Mouse (Mus musculus): ENCODE results near the gene Rere. TPM values are rescaled to one million over a fixed set of nuclear protein-coding genes. Genes with fewer than 3 reads are reported as not detected.

Rere gene
- polyA plus RNA-seq, 1 experiment from 2014 or later: 8.3 TPM

GRCm38 (mm10) chr4:150438621-150439020, 157.2 kb downstream of the Rere start:
- no peak overlapping the region for H3K4me3 ChIP-seq (ENCODE audit: low read depth, low read length)
- WGBS: 78% methylated on average over 6 of the region's 6 CpGs
- no peak for ATAC-seq (ENCODE audit: low FRiP score, low TSS enrichment)
- H3K27ac ChIP-seq (replicated peaks): no peak overlapping the region
- no peaks in the 10 kb centered on the region for H3K27me3 ChIP-seq (ENCODE audit: control insufficient read depth, insufficient read depth, low read length)
- H3K9me3 ChIP-seq (ENCODE audit: control insufficient read depth, low read length): no peaks in the 10 kb centered on the region
- H3K4me1 ChIP-seq (replicated peaks; ENCODE audit: control insufficient read depth, insufficient read depth): no peaks in the 10 kb centered on the region
- H3K4me2 ChIP-seq (replicated peaks; ENCODE audit: low read depth): no peak overlapping the region
- DNase-seq (ENCODE audit: low spot score): no peak
- no peak overlapping the region for H3K9ac ChIP-seq (ENCODE audit: low read length)
- H3K36me3 ChIP-seq (ENCODE audit: control insufficient read depth, insufficient read depth, low read length): 0 out of 2 replicates have a peak, but pooled peaks cover 2% of the 10 kb centered on the region
- TF ChIP-seq CTCF (IDR thresholded peaks at IDR 0.05; ENCODE audit: low read depth) (no peak), EP300 (optimal IDR thresholded peaks at IDR 0.05) (no peak)

GRCm38 (mm10) chr4:150441931-150442330, 160.5 kb downstream of the Rere start:
- 83% methylated on average over 10 of the region's 10 CpGs for WGBS
- no peak for ATAC-seq (ENCODE audit: low FRiP score, low TSS enrichment)
- Histone ChIP-seq H3K9me3 (ENCODE audit: control insufficient read depth, low read length) (no peaks in the 10 kb centered on the region), H3K4me1 (replicated peaks; ENCODE audit: control insufficient read depth, insufficient read depth) (peaks cover 3% of the 10 kb centered on the region; the same call in 1 of the 2 replicates), H3K4me3 (ENCODE audit: low read depth, low read length) (no peak overlapping the region), H3K27ac (replicated peaks) (no peak overlapping the region), H3K4me2 (replicated peaks; ENCODE audit: low read depth) (no peak overlapping the region), H3K9ac (ENCODE audit: low read length) (no peak overlapping the region), H3K36me3 (ENCODE audit: control insufficient read depth, insufficient read depth, low read length) (0 out of 2 replicates have a peak, but pooled peaks cover 2% of the 10 kb centered on the region), H3K27me3 (ENCODE audit: control insufficient read depth, insufficient read depth, low read length) (no peaks in the 10 kb centered on the region)
- DNase-seq (ENCODE audit: low spot score): no peak
- TF ChIP-seq EP300 (optimal IDR thresholded peaks at IDR 0.05) (no peak), CTCF (IDR thresholded peaks at IDR 0.05; ENCODE audit: low read depth) (no peak)

GRCm38 (mm10) chr4:150444068-150444467, 162.6 kb downstream of the Rere start:
- TF ChIP-seq EP300 (optimal IDR thresholded peaks at IDR 0.05) (no peak), CTCF (IDR thresholded peaks at IDR 0.05; ENCODE audit: low read depth) (no peak)
- no peak overlapping the region for H3K27ac ChIP-seq (replicated peaks)
- H3K4me2 ChIP-seq (replicated peaks; ENCODE audit: low read depth): no peak overlapping the region
- no peak overlapping the region for H3K9ac ChIP-seq (ENCODE audit: low read length)
- H3K27me3 ChIP-seq (ENCODE audit: control insufficient read depth, insufficient read depth, low read length): no peaks in the 10 kb centered on the region
- no peaks in the 10 kb centered on the region for H3K9me3 ChIP-seq (ENCODE audit: control insufficient read depth, low read length)
- DNase-seq (ENCODE audit: low spot score) (no peak), ATAC-seq (ENCODE audit: low FRiP score, low TSS enrichment) (no peak)
- no peak overlapping the region for H3K4me3 ChIP-seq (ENCODE audit: low read depth, low read length)
- 0 out of 2 replicates have a peak, but pooled peaks cover 2% of the 10 kb centered on the region for H3K36me3 ChIP-seq (ENCODE audit: control insufficient read depth, insufficient read depth, low read length)
- 79% methylated on average over 3 of the region's 3 CpGs for WGBS
- H3K4me1 ChIP-seq (replicated peaks; ENCODE audit: control insufficient read depth, insufficient read depth): peaks cover 3% of the 10 kb centered on the region; the same call in 1 of the 2 replicates

DNA sequence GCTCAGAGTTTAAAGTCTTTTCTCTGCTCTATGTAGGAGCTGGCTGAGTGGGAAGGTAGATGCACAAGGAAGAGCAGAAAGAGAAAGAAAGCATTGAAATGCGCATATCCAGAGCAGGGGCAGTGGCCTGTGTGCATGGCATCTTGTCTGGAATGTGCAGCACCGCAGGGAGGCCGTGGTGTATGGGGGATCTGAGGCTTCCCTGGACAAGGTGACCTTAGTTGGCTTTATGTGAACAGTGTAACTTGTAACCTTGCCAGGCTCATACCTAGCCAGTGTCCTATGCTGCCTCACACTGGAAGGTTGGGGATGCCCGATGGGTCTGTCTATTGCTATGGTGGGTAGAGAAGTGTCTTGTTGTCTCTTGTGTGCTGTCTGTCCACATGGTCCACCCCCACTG, 165.2 kb downstream of the Rere start:
- Histone ChIP-seq H3K36me3 (ENCODE audit: control insufficient read depth, insufficient read depth, low read length) (no peaks in the 10 kb centered on the region), H3K4me2 (replicated peaks; ENCODE audit: low read depth) (no peak overlapping the region), H3K9ac (ENCODE audit: low read length) (no peak overlapping the region), H3K4me1 (replicated peaks; ENCODE audit: control insufficient read depth, insufficient read depth) (peaks cover 3% of the 10 kb centered on the region; the same call in 1 of the 2 replicates), H3K27me3 (ENCODE audit: control insufficient read depth, insufficient read depth, low read length) (no peaks in the 10 kb centered on the region), H3K27ac (replicated peaks) (no peak overlapping the region), H3K9me3 (ENCODE audit: control insufficient read depth, low read length) (no peaks in the 10 kb centered on the region), H3K4me3 (ENCODE audit: low read depth, low read length) (no peak overlapping the region)
- ATAC-seq (ENCODE audit: low FRiP score, low TSS enrichment) (no peak), DNase-seq (ENCODE audit: low spot score) (no peak)
- TF ChIP-seq EP300 (optimal IDR thresholded peaks at IDR 0.05): no peak
- TF ChIP-seq CTCF (IDR thresholded peaks at IDR 0.05; ENCODE audit: low read depth): no peak
- WGBS: 80% methylated on average over 4 of the region's 4 CpGs

DNA sequence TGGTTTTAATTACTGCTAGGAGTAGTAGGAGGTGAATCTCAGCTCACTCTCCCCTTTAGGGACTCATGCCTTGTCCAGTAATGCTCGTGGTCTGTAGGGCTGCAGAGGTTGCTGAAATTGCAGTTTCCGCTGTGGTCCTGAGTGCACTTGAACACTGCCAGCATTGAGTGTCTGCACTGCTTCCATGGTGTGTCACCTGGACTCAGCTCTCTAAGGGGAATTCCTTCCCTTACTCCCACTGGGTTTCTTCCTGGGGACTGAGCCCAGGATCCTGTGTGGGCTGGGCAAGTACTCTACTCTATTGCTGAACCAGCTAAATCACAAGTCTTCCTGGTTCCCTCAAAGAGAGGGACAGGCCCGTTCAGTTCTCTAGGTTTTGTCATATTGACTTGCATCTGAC, 166.1 kb downstream of the Rere start:
- Histone ChIP-seq H3K27ac (replicated peaks) (no peak overlapping the region), H3K36me3 (ENCODE audit: control insufficient read depth, insufficient read depth, low read length) (no peaks in the 10 kb centered on the region), H3K27me3 (ENCODE audit: control insufficient read depth, insufficient read depth, low read length) (no peaks in the 10 kb centered on the region), H3K9me3 (ENCODE audit: control insufficient read depth, low read length) (no peaks in the 10 kb centered on the region), H3K4me1 (replicated peaks; ENCODE audit: control insufficient read depth, insufficient read depth) (peaks cover 3% of the 10 kb centered on the region; the same call in 1 of the 2 replicates), H3K9ac (ENCODE audit: low read length) (no peak overlapping the region), H3K4me2 (replicated peaks; ENCODE audit: low read depth) (no peak overlapping the region), H3K4me3 (ENCODE audit: low read depth, low read length) (no peak overlapping the region)
- WGBS: 75% methylated on average over 3 of the region's 3 CpGs
- TF ChIP-seq EP300 (optimal IDR thresholded peaks at IDR 0.05): no peak
- TF ChIP-seq CTCF (IDR thresholded peaks at IDR 0.05; ENCODE audit: low read depth): no peak
- ATAC-seq (ENCODE audit: low FRiP score, low TSS enrichment) (no peak), DNase-seq (ENCODE audit: low spot score) (no peak)

DNA sequence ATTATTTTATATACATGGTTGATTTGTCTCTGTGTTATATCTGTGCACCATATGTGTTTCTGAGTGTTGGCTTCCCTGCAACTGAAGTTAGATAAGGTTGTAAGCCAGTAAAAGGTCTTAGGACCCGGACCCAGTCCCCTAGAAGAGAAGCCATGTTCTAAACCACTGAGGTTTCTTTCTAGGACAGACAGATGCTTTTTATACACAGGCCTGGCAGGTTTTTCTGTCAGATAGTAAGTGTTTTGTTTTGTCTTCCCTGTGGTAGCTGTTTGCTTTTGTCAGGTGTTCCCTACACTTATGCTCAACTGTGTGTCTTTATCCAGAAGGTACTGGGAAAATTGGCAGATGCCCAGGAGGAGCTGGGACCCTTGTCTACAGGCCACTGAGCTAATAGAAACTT, 167.0 kb downstream of the Rere start:
- Histone ChIP-seq H3K27me3 (ENCODE audit: control insufficient read depth, insufficient read depth, low read length) (no peaks in the 10 kb centered on the region), H3K9me3 (ENCODE audit: control insufficient read depth, low read length) (no peaks in the 10 kb centered on the region), H3K9ac (ENCODE audit: low read length) (no peak overlapping the region), H3K4me3 (ENCODE audit: low read depth, low read length) (no peak overlapping the region), H3K4me2 (replicated peaks; ENCODE audit: low read depth) (no peak overlapping the region), H3K36me3 (ENCODE audit: control insufficient read depth, insufficient read depth, low read length) (no peaks in the 10 kb centered on the region), H3K4me1 (replicated peaks; ENCODE audit: control insufficient read depth, insufficient read depth) (peaks cover 3% of the 10 kb centered on the region; the same call in 1 of the 2 replicates), H3K27ac (replicated peaks) (no peak overlapping the region)
- ATAC-seq (ENCODE audit: low FRiP score, low TSS enrichment) (no peak), DNase-seq (ENCODE audit: low spot score) (no peak)
- TF ChIP-seq EP300 (optimal IDR thresholded peaks at IDR 0.05) (no peak), CTCF (IDR thresholded peaks at IDR 0.05; ENCODE audit: low read depth) (no peak)
- WGBS: 85% methylated on average over 1 of the region's 1 CpGs
